Mouse (Mus musculus): ENCODE measurements at regions not wholly inside any gene's neighbourhood (a gene's known extent, or its start where the extent isn't known, plus 50 kb on each side); places are given as distances from the start of the nearest gene placed in this dataset.
"Not testable (repeated sequence)": the region's sequence is repeated elsewhere in the genome, so short reads cannot be mapped to it uniquely, and the experiment has no call there.

- H3K27ac ChIP-seq (ENCODE audit: low read depth), result no peak overlapping the region
- no peaks in the 10 kb centered on the region for H3K36me3 ChIP-seq (ENCODE audit: insufficient read depth)
- peak; percentile 71 for DNase-seq
- H3K4me3 ChIP-seq (ENCODE audit: low read depth, low read length), result no peak overlapping the region
- peak; percentile 64 for TF ChIP-seq CTCF (IDR thresholded peaks at IDR 0.05; ENCODE audit: low read depth)
- H3K4me2 ChIP-seq, result no peak overlapping the region
- no peaks in the 10 kb centered on the region for H3K27me3 ChIP-seq (ENCODE audit: insufficient read depth, low read length)
- no peak overlapping the region for H3K9ac ChIP-seq
- ATAC-seq (ENCODE audit: insufficient read depth), result no peak
- no peaks in the 10 kb centered on the region for H3K4me1 ChIP-seq (ENCODE audit: insufficient read depth)
- H3K9me3 ChIP-seq (ENCODE audit: low read depth, low read length), result no peaks in the 10 kb centered on the region
Observed at GRCm38 (mm10) chr1:164744955-164745608, 51.4 kb upstream of the Dpt start.

- no peak for TF ChIP-seq CTCF (IDR thresholded peaks at IDR 0.05; ENCODE audit: low read depth)
Observed at GRCm38 (mm10) chr1:164744499-164744898, 51.9 kb upstream of the Dpt start.

GRCm38 (mm10) chr1:164742897-164743296, 53.5 kb upstream of the Dpt start:
- H3K4me2 ChIP-seq; H3K9ac ChIP-seq; H3K36me3 ChIP-seq (ENCODE audit: insufficient read depth); H3K4me1 ChIP-seq (ENCODE audit: insufficient read depth); H3K4me3 ChIP-seq (ENCODE audit: low read depth, low read length); H3K27me3 ChIP-seq (ENCODE audit: insufficient read depth, low read length); H3K27ac ChIP-seq (ENCODE audit: low read depth); H3K9me3 ChIP-seq (ENCODE audit: low read depth, low read length); ATAC-seq (ENCODE audit: insufficient read depth); DNase-seq: not testable (repeated sequence)
- 90% methylated on average over 8 of the region's 9 CpGs for WGBS

More at GRCm38 (mm10) chr1:164744499-164744898, 51.9 kb upstream of the Dpt start:
- H3K4me3 ChIP-seq (ENCODE audit: low read depth, low read length), result no peak overlapping the region
- H3K27ac ChIP-seq (ENCODE audit: low read depth), result no peak overlapping the region
- ATAC-seq (ENCODE audit: insufficient read depth) (no peak), DNase-seq (no peak)
- H3K27me3 ChIP-seq (ENCODE audit: insufficient read depth, low read length), result no peaks in the 10 kb centered on the region
- no peaks in the 10 kb centered on the region for H3K9me3 ChIP-seq (ENCODE audit: low read depth, low read length)
- H3K4me1 ChIP-seq (ENCODE audit: insufficient read depth), result no peaks in the 10 kb centered on the region
- H3K36me3 ChIP-seq (ENCODE audit: insufficient read depth), result no peaks in the 10 kb centered on the region
- H3K4me2 ChIP-seq, result no peak overlapping the region
- no peak overlapping the region for H3K9ac ChIP-seq
- 73% methylated on average over 3 of the region's 3 CpGs for WGBS

GRCm38 (mm10) chr1:164735646-164736045, 60.8 kb upstream of the Dpt start:
- no peaks in the 10 kb centered on the region for H3K27me3 ChIP-seq (ENCODE audit: insufficient read depth, low read length)
- no peak for TF ChIP-seq CTCF (IDR thresholded peaks at IDR 0.05; ENCODE audit: low read depth)
- no peaks in the 10 kb centered on the region for H3K4me1 ChIP-seq (ENCODE audit: insufficient read depth)
- H3K27ac ChIP-seq (ENCODE audit: low read depth), result no peak overlapping the region
- no peaks in the 10 kb centered on the region for H3K36me3 ChIP-seq (ENCODE audit: insufficient read depth)
- H3K4me3 ChIP-seq (ENCODE audit: low read depth, low read length), result no peak overlapping the region
- ATAC-seq (ENCODE audit: insufficient read depth) (no peak), DNase-seq (no peak)
- H3K9ac ChIP-seq, result no peak overlapping the region
- H3K9me3 ChIP-seq (ENCODE audit: low read depth, low read length), result no peaks in the 10 kb centered on the region
- H3K4me2 ChIP-seq, result no peak overlapping the region
- WGBS, result 59% methylated on average over 1 of the region's 1 CpGs

- no peak overlapping the region for H3K27ac ChIP-seq (ENCODE audit: low read depth)
- WGBS, result 79% methylated on average over 3 of the region's 3 CpGs
- no peaks in the 10 kb centered on the region for H3K27me3 ChIP-seq (ENCODE audit: insufficient read depth, low read length)
- H3K4me3 ChIP-seq (ENCODE audit: low read depth, low read length), result no peak overlapping the region
- no peak for TF ChIP-seq CTCF (IDR thresholded peaks at IDR 0.05; ENCODE audit: low read depth)
- H3K9me3 ChIP-seq (ENCODE audit: low read depth, low read length), result no peaks in the 10 kb centered on the region
- no peak overlapping the region for H3K4me2 ChIP-seq
- H3K9ac ChIP-seq, result no peak overlapping the region
- H3K36me3 ChIP-seq (ENCODE audit: insufficient read depth), result no peaks in the 10 kb centered on the region
- DNase-seq (no peak), ATAC-seq (ENCODE audit: insufficient read depth) (no peak)
- H3K4me1 ChIP-seq (ENCODE audit: insufficient read depth), result no peaks in the 10 kb centered on the region
Observed at GRCm38 (mm10) chr1:164733741-164734140, 62.7 kb upstream of the Dpt start.

GRCm38 (mm10) chr1:164722054-164722453, 74.4 kb upstream of the Dpt start:
- ATAC-seq (ENCODE audit: insufficient read depth) (no peak), DNase-seq (no peak)
- H3K4me3 ChIP-seq (ENCODE audit: low read depth, low read length), result no peak overlapping the region
- no peak overlapping the region for H3K4me2 ChIP-seq
- H3K27ac ChIP-seq (ENCODE audit: low read depth), result no peak overlapping the region
- no peaks in the 10 kb centered on the region for H3K36me3 ChIP-seq (ENCODE audit: insufficient read depth)
- H3K4me1 ChIP-seq (ENCODE audit: insufficient read depth), result no peaks in the 10 kb centered on the region
- no peaks in the 10 kb centered on the region for H3K27me3 ChIP-seq (ENCODE audit: insufficient read depth, low read length)
- no peaks in the 10 kb centered on the region for H3K9me3 ChIP-seq (ENCODE audit: low read depth, low read length)
- WGBS, result 5% methylated on average over 1 of the region's 1 CpGs
- no peak overlapping the region for H3K9ac ChIP-seq
- no peak for TF ChIP-seq CTCF (IDR thresholded peaks at IDR 0.05; ENCODE audit: low read depth)

- Histone ChIP-seq H3K4me3 (ENCODE audit: low read depth, low read length) (no peak overlapping the region), H3K9ac (no peak overlapping the region), H3K4me1 (ENCODE audit: insufficient read depth) (no peaks in the 10 kb centered on the region), H3K36me3 (ENCODE audit: insufficient read depth) (no peaks in the 10 kb centered on the region), H3K4me2 (no peak overlapping the region), H3K27me3 (ENCODE audit: insufficient read depth, low read length) (no peaks in the 10 kb centered on the region), H3K27ac (ENCODE audit: low read depth) (peak overlapping the region; percentile 13; the same call in 1 of the 2 replicates), H3K9me3 (ENCODE audit: low read depth, low read length) (no peaks in the 10 kb centered on the region)
- TF ChIP-seq CTCF (IDR thresholded peaks at IDR 0.05; ENCODE audit: low read depth), result no peak
- 51% methylated on average over 2 of the region's 2 CpGs for WGBS
- ATAC-seq (ENCODE audit: insufficient read depth), result no peak
- no peak for DNase-seq
Observed at GRCm38 (mm10) chr1:164714905-164715304, 81.5 kb upstream of the Dpt start.
